Mouse (Mus musculus): ENCODE measurements around the gene Vmn1r39. TPM values are rescaled to one million over a fixed set of nuclear protein-coding genes. Genes with fewer than 3 reads are reported as not detected.
"Not testable (repeated sequence)": the region's sequence is repeated elsewhere in the genome, so short reads cannot be mapped to it uniquely, and the experiment has no call there.

Vmn1r39 gene
- total RNA-seq (2021): not detected in 2 replicates
- long read RNA-seq: 0 reads

DNA sequence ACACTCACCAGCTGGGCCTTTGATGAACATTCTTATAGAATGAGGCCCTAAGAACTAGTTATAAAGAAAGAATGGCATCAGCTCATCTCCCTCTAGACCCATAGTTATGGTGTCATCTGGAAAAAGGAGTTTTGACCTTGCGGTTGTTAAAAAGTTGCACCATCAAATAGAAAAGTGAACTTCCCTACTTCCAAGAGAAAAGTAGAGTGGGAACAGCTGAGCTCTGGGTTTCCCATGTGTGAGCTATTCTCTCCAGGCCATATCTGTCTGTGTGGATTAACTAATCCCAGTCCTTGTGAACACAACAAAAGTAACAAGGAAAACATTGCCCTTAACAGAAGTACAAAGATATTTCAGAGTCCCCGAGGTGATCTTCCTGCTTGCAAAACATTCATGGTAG lies at the start of gene Vmn1r39:
Vmn1r39 (minus strand) TSS at position 101 of the 400 bp plus-strand sequence.
- no peak for DNase-seq

DNA sequence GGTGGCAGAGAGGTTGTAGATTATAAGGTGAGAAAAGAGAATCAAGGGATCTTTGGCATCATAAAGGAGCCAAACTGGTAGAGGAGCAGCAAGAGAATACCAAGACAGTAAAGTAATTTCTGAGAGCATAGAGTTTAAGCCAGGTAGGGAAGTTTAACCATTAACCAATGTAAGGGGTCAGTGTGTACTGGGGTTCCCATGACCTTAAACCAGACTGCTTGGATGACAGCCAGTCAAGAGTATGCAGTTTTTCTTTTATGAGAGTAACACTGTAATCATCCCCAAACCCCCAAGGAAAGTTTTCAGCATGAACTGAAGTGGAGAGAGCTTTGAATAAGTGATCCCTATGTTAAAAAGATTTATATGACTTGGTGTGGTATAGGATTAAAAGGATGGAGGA lies 49.0 kb upstream of the Vmn1r39 start:
- no peak for DNase-seq

DNA sequence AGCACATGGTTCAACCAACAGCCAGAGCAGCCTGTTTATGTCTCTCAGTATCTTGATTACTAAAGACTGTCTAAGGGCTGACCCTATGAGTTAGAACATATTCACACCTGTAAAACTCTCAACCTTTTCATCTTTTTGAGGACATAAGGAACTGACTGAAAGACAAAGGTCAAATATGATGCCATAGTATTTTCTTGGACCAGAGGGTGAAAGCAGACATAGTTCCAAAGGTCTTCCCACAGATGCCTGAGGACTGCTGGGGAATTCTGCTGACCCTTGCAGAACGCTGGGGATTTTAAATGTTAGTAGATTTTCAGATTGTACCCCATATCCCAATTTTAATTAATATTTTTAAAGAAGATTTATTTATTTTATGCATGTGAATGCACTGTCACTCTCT lies 47.9 kb upstream of the Vmn1r39 start:
- no peak for DNase-seq

DNA sequence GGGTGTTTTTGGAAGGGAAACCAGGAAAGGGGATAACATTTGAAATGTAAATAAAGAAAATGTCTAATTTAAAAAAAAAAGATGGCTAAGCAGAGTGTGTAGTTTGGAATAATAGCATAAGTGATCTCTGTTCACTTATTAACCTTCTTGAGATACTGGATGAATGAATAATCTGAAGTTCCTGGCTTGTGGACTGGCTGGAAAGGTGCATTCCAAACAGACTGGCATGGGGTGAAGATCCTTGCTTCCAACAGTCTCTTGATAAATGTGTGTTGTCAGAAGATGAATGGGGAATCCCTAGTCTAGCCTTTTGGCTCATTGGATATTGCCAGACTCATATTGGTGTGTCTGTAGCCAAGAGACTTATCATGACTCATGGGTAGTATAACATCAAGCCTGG lies 45.8 kb upstream of the Vmn1r39 start:
- DNase-seq: no peak

DNA sequence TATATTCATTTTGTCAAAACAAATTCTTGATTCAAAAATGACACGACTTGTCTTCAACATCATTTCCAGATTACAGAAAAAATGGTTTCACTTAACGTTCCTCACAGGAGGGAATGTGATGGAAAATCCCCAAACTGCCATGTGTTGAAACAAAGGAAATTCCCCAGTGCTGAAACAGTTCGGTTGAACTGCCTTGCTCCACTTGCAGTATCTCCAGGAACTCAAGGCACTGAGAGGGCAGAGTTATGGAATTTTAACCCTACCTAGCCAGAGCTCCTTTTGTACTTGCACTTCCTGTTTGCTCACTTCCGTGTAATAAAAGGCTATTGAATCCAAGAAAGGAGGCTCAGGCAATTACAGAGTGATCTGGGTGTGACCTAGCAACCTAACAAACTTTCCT lies 38.5 kb upstream of the Vmn1r39 start:
- DNase-seq: no peak

GRCm38 (mm10) chr6:66840631-66841030 lies 30.2 kb upstream of the Vmn1r39 start:
- DNase-seq: peak; percentile 2

DNA sequence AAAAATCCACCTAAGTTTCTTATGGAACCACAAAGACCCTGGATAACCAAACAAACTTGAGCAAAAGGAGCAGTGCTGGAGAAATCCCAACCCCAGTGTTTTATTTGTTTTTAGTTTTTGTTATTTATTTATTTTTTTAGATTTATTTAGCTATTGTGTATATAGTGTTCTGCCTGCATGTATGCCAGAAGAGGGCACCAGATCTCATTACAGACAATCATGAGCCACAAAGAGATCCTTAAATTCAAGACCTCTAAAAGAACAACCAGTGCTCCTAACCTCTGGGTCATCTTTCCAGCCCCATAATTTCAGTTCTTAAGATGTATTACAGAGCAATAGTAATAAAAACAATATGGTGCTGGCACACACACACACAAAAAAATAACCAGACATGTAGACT lies 26.5 kb upstream of the Vmn1r39 start:
- no peak for DNase-seq

DNA sequence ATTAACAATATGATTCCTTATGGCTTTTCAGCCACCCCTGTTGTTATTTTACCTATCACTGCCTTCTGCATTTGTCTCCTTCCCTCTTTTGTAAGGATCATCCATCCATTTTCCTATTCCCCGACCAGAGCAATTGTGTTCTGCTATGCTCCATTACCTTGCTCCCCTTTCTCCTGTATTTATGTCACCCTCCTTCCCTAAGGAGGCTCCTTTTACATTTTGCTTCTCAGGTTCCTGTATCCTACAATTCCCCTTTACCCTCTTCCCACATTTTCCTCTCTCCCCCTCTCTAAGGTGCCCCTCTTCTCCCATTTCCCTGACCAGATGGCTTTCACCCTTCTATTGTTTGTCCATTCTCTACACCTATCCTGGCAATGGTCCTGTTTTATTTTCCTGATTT lies 4.1 kb downstream of the Vmn1r39 start:
- no peak for DNase-seq

GRCm38 (mm10) chr6:66805713-66806112 lies 4.7 kb downstream of the Vmn1r39 start:
- no peak for DNase-seq

DNA sequence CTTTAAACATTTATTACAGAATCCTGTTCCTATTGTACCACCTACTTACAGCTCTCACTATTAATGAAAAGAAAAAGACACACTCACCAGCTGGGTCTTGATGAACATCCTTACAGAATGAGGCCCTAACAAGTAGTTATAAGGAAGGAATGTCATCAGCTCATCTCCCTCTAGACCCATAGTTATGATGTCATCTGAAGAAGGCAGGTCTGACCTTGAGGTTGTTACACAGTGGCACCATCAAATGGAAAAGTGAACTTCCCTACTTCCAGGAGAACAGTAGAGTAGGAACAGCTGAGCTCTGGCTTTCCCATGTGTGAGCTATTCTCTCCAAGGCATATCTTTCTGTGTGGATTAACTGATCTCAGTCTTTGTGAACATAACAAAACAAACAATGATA lies 27.9 kb downstream of the Vmn1r39 start, which contains the start of gene Vmn1r38:
Vmn1r38 (minus strand) TSS at position 101 of the 400 bp plus-strand sequence.
- DNase-seq: not testable (repeated sequence)

Other genes with a start within 250 kb of the Vmn1r39 start
- not detected in 2 replicates for gene Vmn1r33, start 192.3 kb downstream of the Vmn1r39 start, total RNA-seq (2021)
- not detected in 2 replicates for gene Vmn1r34, start 166.7 kb downstream of the Vmn1r39 start, total RNA-seq (2021)
- not detected in 2 replicates for gene Vmn1r35, start 124.7 kb downstream of the Vmn1r39 start, total RNA-seq (2021)
- not detected in 2 replicates for gene Vmn1r36, start 91.4 kb downstream of the Vmn1r39 start, total RNA-seq (2021)
- not detected in 2 replicates for gene Vmn1r37, start 81.2 kb downstream of the Vmn1r39 start, total RNA-seq (2021)
- gene Vmn1r38, start 28.0 kb downstream of the Vmn1r39 start, total RNA-seq (2021): not detected in 2 replicates
- 81.7 and 91.5 TPM in 2 replicates for gene Gng12, start 85.8 kb upstream of the Vmn1r39 start, total RNA-seq (2021)
- 42.2 and 61.9 TPM in 2 replicates for gene Gadd45a, start 226.8 kb upstream of the Vmn1r39 start, total RNA-seq (2021)

Data from adrenal gland, postnatal 25 days (tissue).